Mouse (Mus musculus): ENCODE measurements around the gene Adam10.

The Adam10 gene

DNA sequence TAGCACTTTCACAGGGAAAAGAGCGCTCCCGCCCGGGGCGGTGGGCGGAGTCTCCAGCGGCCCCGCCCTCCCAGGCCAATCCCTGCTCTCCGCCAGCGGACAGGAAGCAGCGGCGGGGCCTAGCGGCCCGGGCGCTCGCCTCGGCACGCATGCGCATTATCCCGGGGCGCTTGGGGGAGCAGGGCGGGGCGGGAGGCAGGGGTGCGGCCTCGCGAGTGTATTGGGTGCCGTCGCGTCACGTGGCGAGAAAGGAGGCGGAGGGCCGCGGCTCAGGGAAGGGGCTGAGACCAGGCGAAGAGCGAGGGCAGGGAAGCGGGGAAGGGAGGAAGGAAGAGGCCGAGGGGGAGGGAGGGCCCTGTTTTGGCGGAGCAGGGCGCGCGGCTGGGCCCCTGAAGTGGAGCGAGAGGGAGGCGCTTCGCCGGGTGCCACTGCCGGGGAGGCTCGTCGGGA is at the start of gene Adam10:
TSS of gene Adam10 (plus strand) at position 316 of the 450 bp plus-strand sequence.
- DNase-seq, result peak; percentile 97 to 99

DNA sequence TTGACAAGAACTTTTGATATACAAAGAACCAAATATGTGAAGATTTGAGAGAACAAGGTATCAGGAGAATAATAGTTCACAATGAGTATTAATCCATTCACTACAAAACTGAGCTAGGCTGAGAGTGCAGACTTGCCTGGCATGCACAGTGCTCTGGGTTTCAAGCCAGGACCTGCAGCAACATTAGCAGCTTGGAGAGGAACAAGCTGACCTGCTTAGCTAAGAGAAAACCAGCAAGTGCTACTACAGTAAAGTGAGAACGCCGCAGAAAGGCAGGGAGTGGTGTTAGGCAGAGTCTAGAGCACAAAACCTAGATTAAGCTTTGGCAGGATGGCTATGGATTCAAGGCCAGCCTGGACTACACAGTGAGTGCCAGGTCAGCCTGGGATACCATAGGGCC is 49.1 kb upstream of the Adam10 start:
- DNase-seq, result no peak

DNA sequence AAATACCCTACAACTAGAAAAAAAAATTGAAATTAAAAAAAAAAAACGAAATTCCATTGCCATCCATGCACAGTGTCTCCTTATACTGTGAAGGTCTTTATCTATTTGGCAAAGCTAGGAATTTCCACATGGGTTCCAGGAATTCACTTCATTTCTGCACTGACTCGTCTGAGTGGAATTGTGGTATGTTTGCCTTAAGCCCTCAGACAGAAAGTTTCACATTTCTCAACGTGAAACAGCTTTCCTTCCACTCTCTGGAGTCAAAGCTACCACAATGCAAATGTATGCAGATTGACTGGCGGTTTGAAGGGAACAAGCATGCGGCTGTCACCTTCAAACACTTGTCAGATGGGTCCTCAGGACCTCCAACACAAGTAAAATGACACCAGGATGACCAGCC is 47.1 kb upstream of the Adam10 start:
- no peak for DNase-seq

DNA sequence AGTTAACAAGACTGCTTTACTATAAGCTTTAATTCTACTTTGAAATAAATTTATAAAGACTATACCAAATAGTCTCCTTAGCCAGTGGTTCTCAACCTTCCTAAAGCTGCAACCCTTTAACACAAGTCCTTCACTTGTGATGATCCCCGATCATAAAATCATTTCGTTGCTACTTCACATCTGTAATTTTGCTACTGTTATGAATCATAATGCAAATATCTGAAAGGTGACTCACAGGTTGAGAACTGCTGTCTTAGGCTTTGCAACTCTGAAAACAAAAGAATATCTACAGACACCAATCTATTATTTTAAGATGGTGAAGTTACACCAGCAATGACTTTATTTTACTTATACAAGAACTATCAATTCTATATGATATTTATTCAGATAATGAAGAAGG is 42.0 kb upstream of the Adam10 start:
- DNase-seq, result no peak

DNA sequence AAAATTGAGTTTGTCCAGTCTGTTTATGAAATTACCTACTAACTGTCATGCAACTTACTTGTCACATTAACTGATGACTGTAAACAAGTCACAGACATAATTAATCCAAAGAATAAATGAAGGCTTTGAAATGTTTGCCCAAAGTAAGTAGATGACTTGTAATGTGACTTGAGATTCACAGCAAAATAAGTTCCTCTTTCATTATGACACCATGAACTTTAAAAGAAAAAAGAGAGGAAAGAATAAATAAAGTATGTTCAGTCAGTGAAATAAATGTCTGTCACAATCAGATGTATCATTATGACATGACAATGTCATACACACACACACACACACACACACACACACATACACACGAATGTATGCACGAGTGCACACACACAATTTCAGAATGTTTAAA is 28.5 kb upstream of the Adam10 start:
- no peak for DNase-seq

DNA sequence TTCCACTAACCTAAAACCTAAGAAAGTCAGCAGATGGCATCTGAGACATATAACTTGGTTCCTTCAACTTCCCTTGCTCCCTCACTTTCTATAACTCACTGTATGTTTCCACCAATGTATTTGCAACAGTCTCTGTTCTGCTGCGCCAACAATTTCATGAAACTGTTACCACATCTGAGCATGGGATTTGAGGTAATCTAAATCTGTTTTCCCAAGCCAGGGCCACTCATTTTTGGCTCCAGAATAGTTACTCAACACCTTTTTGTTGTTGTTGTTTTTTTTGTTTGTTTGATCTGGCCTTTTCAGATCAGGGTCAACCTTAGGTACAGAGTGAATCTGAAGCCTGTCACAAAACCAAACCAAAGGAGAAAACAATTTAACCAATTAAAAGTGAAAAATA is 27.8 kb upstream of the Adam10 start:
- DNase-seq, result no peak

DNA sequence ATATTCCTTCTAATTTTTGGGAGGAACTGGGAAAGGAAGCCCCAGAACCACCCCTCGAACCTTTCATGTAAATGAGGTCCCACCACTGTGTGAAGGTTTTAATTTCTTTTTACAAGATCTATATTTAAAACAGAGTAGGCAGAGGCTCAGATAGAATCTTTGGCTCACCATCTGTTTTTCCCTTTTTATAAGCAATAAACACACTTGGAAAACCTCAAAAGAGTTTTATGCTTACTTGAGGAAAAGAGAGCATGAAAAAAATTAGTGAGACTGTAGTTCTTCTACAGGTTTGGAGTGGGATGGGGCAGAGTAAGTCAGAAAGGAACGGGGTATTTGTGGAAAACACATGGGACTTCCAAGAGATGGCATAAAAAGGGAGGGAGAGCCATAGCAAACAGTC is 26.6 kb upstream of the Adam10 start:
- DNase-seq, result no peak

DNA sequence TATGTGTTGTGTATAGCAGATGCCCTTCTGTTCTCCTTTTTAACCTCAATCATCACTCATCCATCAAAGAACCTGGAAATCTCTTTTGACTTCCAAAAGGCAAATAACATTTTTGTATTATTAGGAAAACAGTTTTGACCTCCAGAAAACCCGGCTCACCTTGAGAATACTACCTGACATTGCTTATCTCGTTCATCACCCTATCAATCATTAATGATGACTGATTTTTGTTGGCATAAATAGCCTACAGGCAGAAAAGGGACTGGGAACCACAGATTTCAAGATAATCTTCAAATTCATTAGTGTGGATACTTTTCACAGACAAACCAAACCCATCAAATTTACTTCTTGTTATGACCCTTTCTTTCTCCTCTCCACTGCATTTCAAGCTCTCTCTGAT is 24.9 kb upstream of the Adam10 start:
- no peak for DNase-seq

DNA sequence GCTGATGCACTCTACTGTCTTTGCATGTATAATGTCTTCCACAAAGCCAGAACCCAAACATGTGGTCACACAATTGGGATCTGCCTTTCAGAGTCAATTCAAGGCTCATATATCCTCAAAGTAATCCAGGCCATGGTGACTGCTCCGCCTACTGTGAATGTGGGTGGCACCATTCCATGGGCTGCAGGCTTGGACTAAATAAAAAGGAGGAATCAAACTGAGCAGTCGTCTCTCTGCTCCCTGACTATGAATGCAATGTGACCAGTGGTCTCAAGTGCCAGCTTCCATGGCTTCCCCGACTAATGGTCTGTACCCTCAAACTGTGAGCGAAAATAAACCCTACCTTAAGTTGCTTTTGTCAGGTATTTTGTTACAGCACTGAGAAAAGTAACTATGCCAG is 24.3 kb upstream of the Adam10 start:
- DNase-seq, result no peak

DNA sequence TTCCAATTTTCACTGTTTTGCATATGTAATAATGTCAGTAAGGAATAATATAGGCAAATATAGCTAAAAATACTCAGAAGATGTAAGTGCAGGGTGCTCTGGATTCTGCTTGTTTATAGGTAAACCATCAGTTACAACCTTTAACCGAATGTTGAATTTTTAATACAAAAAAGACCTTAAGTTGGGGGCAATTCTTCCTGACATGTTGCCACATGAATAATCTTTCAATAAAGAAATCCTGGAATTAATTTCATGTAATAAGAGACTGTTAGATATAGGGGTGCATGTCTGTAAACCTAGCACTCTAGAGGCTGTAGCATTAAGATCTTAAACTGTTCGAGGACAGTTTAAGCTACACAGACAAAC is 23.1 kb upstream of the Adam10 start:
- DNase-seq, result no peak

DNA sequence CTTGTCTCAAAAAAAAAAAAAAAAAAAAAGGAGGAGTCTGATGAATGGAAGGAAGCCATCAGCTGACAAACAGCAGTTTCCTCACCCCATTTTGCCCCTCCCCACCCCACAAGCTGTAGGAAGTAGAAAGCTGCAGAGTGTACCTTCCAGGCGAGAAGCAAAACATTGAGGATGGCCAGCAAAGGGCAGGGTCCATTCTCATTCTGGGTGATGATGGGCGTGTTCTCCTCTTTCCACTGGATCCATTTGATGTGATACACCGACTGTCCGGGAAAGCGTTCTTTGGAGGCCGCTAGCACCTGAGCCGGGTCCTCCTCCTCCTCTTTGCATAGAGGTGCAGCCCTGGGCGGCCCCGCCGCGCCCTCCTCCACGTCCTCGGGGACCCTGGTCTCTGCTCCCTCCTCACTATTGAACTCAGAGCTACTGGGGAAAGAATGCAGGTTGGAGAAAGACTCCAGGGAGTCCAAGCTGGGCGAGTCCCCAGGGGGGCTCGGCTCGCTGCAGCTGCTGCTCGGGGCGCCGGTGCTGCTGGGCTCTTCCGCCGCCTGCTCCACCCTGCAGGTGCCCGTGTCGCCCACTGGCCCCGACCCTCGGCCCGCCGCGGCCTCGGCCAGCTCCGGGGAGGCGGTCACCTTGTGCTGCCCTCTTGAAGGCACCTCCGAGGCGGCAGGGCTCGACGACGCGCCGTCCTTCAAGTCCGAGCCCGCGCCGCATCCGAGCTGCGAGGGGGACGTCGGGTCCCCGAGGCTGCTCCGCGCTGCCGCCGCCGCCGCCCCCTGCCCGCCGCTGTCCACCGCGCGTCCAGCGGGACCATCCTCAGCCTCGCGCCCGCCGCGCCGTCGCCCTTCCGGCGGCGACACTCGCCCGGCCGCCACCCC is 22.4 kb upstream of the Adam10 start, which contains the start of gene Gm10642:
TSS of gene Gm10642 (plus strand) at position 122 of the 878 bp plus-strand sequence.
- peak; percentile 64 to 66 for DNase-seq

DNA sequence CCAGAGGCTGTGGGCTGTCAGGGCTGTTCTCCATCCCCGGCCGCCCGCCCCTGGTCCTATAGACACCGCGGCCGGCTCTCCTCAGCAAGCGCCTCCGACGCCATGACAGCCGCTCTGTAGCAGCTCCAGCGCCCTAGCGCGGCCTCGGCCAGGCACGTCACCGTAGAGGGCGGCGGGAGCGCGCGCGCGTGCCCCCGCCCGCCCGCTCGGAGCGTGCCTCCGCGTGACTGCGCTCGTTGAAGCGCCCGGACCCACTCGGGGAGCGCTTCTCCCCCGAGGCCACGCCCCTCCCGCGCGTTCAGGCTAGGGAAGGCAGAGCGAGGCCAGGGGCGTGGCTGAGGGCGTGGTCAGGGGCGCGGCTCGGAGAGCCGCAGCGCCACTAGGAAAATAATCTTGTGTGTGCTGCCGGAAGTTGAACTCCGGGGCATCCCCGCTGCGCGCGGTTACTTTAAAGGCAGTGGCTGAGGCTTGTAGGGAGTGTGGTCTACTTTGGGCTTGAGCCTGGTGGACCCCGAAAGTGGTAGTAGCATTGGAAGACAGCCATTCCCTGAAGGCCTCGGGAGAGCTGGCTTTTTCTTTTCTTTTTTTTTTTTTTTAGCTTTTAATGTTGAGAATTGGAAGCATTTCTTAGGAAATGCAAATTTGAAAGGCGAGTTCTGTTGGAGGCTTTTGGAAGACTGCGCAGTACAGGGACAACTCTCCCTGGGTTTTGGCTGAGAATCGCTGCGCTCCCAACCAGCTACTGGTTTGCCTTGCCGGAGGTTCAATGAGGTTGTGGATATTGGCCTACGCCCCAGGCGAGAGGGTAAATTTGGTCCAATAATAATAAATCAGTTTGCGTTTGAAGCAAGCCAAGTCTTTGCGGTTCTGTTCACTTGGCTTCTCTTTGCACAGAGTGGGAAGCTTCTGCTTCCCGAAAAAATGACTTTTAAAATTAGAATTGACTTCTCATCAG is 21.5 kb upstream of the Adam10 start, which contains the start of gene Mindy2:
TSS of gene Mindy2 (minus strand) at position 162 of the 955 bp plus-strand sequence.
- peak; percentile 98 to 99 for DNase-seq

DNA sequence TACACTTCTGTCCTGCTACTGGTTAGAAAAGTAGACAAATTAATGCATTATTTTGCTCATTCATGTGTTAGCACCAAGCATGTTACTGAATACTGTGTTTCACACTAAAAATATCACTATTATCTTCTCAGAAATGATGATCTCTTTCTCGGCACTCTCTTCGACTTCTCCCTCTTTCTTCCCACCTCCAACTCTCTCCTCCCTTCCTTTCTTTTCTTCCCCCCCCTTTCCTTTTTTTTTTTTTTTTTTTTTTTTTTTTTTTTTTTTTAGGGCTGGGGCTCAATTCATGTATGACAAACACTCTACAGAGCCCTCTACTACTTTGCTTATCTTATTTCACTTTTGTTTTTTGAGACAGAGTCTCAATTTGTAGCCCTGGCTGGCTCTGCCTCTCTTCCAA is 20.5 kb upstream of the Adam10 start:
- DNase-seq, result no peak

DNA sequence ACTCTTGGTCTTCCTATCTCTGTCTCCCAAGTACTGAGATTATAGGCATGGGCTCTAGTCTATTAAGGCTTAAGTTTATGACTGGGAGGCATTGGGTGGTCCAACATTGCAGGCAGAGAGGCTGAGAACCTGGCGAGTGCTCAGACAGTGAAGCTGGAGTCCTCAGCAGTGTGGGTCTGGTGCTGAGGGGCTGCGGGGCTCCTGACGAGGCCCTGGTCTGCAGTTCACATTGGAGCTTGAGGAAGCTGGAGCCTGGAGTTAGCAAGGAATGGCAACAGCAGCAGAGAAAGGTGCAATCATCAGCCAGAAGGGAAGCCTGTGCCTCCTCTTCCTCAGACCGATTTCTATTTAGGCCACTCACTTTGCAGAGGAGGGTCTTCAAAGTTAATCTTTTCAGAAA is 13.9 kb upstream of the Adam10 start:
- DNase-seq, result no peak

DNA sequence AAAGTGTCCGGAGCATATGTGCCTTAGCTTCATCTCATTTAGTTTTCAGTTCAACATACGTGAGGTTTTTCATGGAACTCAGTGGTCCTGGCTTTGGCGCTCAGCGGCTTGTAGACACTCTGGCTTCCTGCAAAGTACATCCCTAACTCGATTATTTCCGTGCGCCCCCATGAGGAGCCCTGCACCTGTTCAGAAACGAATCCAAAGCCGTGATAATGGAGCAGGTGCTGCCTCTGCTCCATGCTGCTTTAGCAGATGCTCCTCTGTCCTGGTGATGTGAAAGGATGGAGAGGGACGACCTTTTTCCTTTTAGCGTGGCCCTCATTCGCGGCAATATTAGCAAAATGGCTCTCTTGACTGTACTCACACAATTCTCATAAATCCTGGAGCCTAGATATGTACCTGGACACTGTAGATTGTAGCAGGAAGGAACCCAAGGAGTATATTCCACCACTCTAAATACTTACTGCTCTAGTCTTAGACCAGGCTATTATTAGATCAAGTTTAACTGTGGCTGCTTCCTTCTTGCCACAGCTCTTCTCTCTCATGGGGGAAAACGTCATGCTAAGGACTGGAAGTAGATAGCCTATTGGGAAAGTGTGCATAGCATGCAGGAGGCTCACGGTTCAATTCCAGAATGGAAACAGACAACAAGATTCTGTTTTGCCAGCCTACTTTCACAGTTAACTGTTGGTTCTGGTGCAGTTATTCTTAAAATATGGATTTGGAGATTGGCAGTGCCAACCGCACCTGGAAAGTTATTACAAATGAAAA is 13.2 kb upstream of the Adam10 start:
- DNase-seq, result no peak

DNA sequence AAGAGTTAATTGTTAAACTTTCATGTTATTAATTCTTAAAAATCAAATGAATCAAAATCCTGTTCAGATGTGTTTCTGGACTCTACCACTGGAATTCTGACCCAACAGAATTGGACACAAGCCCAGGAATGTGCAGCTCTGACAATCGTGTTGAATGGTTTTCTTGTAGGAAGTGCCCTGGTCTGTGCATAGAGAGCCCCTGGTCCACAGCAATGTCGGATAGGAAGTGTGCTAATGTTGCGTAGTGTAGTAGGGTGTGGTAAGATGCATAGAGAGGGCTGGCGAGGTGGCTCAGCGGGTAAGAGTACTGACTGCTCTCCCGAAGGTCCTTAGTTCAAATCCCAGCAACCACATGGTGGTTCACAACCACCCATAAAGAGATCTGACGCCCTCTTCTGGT is 12.0 kb upstream of the Adam10 start:
- DNase-seq, result no peak

DNA sequence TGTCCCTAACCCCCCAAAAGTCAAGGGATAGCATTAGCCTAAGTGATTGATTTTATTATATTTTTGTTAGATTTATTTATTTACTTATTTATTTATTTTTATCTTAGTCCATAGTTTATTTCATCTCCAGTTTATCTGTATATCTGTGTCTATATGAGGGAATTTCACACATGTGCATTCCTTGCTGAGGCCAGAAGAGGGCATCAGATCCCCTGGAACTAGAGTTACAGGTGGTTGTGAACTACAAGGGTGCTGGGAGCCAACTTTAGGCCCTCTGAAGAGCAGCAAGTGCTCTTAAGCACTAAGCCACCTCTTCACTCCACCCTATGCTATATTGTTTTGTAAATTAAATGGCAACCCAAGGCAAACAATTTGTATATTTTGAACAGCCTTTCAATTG is 10.7 kb upstream of the Adam10 start:
- DNase-seq, result no peak

DNA sequence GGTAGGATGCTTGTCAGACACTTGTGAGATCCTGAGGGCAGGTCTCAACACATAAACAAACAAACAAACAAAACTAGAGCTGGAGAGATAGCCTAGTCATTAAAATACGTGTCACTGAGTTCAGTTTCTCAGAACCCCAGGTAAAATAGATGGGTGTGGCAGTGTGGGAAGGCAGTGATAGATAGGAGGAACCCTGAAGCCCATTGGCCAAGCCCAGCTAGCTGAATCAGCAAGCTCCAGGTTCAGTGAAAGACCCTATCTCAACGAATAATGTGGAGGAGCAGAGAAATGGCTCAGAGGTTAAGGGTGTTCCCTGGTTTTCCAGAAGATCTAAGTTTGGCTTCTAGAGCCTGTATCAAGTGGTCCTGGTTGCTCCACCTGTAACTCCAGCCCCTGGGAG is 9.6 kb upstream of the Adam10 start:
- DNase-seq, result no peak

DNA sequence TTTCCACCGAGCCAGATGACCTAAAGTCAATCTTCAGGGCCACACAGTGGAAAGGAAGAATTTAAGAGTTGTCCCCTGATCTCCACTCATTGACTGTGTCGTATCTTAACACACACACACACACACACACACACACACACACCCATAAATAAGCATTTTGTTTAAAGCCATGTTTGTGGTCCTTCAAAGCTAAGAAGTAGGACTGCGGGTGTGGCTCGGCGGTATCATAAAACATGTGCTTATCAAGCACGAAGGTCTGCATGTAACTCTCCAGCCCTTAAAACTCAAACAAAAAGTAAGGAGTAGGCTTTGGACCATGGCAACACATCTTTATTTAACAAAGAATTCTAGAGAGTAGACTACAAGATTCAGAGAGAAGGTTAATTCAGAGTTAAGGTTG is 8.4 kb upstream of the Adam10 start:
- no peak for DNase-seq

DNA sequence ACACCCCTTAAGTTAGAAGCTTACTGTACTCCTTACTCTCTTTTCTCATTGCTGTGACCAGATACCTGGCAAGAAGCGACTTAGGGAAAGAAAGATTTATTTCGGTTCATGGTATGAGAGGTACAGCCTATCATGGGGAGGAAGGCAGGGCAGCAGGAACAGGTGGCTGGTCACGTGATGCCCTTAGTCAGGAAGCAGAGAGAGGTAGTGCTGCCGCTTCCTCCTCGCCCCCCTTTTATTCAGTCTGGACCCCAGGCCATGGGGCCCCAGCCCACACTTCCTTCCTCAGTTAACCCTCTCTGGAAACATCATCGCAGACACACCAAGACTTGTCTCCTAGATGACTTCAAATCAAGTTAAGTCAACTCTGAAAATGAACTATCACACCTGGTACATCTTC is 7.5 kb upstream of the Adam10 start:
- peak; percentile 53 to 57 for DNase-seq

DNA sequence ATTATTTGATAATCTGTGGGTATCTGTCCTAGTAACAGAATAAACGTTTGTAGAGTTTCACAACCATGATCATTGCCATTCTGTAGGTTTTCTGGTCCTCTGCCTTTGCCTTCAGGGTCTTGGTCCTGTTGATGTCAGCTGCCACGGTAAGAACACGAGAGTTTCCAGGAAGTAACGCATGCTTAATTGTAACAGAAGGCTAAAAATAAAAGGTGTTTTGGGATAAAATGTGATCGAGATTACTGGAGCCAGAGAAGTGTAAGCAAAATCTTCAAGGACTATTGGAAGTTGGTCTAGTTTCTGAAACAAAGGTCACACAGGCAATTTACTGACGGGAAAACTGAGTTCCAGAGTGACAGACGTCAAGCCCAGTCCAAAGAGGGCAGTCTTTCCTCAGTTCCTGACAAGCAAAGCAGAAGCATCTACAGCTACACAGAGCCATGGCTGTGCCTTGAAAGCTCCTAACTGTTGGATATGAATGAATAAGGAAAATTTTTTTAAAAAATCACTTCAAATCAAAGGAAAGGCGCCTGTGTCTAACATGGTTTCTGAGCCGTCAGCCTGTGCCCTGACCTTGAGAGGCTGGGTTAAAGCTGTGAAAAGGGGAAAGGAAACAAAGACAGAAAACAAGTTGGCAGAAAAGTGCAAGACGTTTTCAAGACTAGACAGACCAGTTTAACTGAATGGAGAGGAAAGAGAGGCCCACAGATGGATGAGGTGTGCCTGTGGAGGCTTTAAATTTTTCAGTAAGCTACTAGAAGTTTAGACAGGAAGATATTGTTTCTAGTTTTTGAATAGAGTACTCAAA is 6.8 kb upstream of the Adam10 start:
- peak; percentile 6 to 25 for DNase-seq

DNA sequence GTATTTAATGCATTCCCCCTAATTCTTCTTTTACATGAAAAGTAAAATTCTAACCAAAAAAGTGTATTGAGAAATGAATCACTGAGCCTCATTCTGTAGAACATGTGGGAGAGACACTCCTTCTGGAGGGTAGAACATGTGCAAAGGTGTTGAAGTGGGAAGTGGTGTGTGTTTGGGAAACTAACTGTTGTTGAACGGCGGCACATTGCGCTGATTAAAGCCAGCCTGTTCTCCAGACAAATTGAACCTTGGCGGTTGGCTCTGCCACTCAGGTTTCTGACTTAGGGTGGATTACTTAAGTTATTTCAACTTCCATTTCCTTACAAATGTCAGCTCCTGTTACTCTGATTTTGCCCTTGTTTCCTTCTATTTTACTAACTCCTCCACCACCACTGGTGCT is 5.1 kb upstream of the Adam10 start:
- DNase-seq, result no peak

Measured in spleen, adult 18-20 months (tissue).